Mouse (Mus musculus) kidney, adult 2 months (tissue): Measurements from ENCODE around the gene Pan2. TPM values are rescaled to one million over a fixed set of nuclear protein-coding genes. Genes with fewer than 3 reads are reported as not detected.
"Not testable (repeated sequence)": the region's sequence is repeated elsewhere in the genome, so short reads cannot be mapped to it uniquely, and the experiment has no call there.

ENCODE experiments used
- DNase-seq: peaks from one replicate; pipeline ENCODE4 v3.0.0; 2021
- H3K27ac ChIP-seq: fragments of 200-500 bp; 2 replicates; pipeline ENCODE4 v1.5.1; 2012; ENCODE audit warnings: low read depth, low read length, control low read depth, inconsistent platforms; ENCODE audit not compliant: insufficient read depth
- H3K27me3 ChIP-seq: fragments of 200-500 bp; replicated peaks from 2 replicates; pipeline ENCODE4 v1.6.1; 2012; ENCODE audit warnings: mild to moderate bottlenecking, moderate library complexity, low read length, inconsistent platforms; ENCODE audit not compliant: control insufficient read depth, insufficient read depth
- H3K36me3 ChIP-seq: fragments of 200-500 bp; 2 replicates; pipeline ENCODE4 v1.6.1; 2012; ENCODE audit warnings: mild to moderate bottlenecking, moderate library complexity, low read length, inconsistent platforms; ENCODE audit not compliant: control insufficient read depth, insufficient read depth
- H3K4me1 ChIP-seq: fragments of 200-500 bp; 2 replicates; pipeline ENCODE4 v1.6.1; 2011; ENCODE audit warnings: low read length; ENCODE audit not compliant: control insufficient read depth, insufficient read depth
- H3K4me3 ChIP-seq: fragments of 200-500 bp; 2 replicates; pipeline ENCODE4 v1.5.1; 2011; ENCODE audit warnings: mild to moderate bottlenecking, low read depth, low read length, control low read depth; ENCODE audit not compliant: insufficient read depth
- CTCF ChIP-seq: fragments of 200-500 bp; conservative IDR thresholded peaks from 2 replicates; pipeline ENCODE4 v1.5.1; 2011; ENCODE audit warnings: low read depth, mild to moderate bottlenecking, control low read depth, low read length, moderate library complexity, mixed read lengths; ENCODE audit not compliant: insufficient read depth, insufficient read length
- POLR2A ChIP-seq: fragments of 200-500 bp; IDR thresholded peaks from one replicate; pipeline ENCODE4 v1.6.1; 2011; ENCODE audit warnings: low read depth, low read length, control low read depth
- WGBS: fragments of 180-500 bp; shearing (Covaris S2); methylation state at CpG from one replicate; pipeline ENCODE4 v1.1.7; 2018; 5-methylcytosine and 5-hydroxymethylcytosine counted together
- polyA plus RNA-seq: library from polyadenylated mRNA; depleted of rRNA; stranded (reverse); fragments of >200 nt; gene quantifications from 2 replicates; pipeline ENCODE4 v1.2.3, GENCODE M21; 2012

The Pan2 gene
- polyA plus RNA-seq, 1 experiment, result 18.1 TPM

DNA sequence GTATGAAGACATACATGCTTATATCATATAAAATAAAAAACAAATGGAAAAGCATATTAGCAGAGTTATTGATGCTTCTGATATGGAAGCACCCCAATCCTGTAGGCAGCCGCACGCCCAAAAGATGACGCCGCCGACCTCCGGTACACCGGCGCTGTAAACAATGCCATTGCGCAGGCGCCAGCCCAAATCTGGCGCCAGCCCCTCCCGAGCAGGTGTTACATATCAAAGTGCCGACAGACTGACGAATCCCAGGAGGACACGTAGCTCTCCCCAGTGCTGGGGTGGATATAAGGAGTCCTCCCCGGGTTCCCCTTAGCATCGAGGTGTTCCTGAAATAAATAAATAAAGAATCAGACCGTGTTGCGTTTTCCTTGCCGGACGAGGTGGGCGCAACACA, 40.8 kb upstream of the Pan2 start:
- Histone ChIP-seq H3K27ac (no peak overlapping the region), H3K4me3 (no peak overlapping the region), H3K36me3 (no peaks in the 10 kb centered on the region), H3K4me1 (no peaks in the 10 kb centered on the region), H3K27me3 (no peaks in the 10 kb centered on the region)
- TF ChIP-seq POLR2A (no peak), CTCF (no peak)
- WGBS, result 85% methylated on average over 22 of the region's 22 CpGs
- no peak for DNase-seq

DNA sequence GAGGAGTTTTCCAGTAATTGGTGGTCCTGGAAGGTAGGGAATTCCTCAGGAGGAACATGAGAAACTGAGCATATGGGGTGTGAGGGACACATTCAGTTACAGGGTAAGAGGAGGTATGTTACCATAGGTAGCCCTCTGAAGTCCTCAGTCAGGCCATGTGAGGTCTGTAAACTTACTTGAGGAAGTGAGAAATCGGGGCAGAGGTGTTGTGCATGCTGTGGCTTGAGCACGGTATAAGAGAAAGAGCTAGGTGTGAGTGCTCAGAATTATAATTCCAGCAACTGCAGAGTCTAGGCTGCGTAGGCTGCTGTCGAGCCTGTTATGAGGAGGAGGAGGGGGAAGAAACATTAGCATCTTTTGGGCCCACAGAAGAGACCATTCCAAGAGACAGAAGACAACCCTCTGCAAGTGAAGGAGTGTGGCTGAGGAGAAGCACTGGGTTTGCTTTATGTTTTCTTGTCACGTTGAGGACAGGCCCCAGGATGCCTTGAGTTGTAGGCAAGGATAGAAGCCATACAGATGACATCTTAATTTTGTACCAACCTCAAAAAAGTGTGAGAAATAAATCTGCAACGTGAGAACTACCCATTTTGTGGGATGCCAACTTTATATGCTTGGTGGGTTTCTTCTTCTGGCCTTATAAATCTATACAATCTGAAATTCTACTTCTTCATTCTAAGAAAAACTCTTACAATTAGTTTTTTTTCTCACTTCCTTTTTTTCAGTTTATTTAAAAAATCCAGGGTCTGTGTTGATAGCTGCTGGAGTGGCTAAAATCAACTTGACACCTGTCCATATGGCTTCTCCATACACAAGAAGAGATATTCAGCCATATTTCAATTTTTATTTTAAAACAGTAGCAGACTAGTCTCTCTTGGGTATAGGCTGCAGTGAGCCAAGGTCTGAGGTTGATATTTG, 39.5 kb upstream of the Pan2 start:
- no peak for DNase-seq
- 72% methylated on average over 6 of the region's 6 CpGs for WGBS
- Histone ChIP-seq H3K27me3 (no peaks in the 10 kb centered on the region), H3K36me3 (no peaks in the 10 kb centered on the region), H3K4me3 (no peak overlapping the region), H3K4me1 (no peaks in the 10 kb centered on the region), H3K27ac (no peak overlapping the region)
- TF ChIP-seq POLR2A (no peak), CTCF (no peak)

DNA sequence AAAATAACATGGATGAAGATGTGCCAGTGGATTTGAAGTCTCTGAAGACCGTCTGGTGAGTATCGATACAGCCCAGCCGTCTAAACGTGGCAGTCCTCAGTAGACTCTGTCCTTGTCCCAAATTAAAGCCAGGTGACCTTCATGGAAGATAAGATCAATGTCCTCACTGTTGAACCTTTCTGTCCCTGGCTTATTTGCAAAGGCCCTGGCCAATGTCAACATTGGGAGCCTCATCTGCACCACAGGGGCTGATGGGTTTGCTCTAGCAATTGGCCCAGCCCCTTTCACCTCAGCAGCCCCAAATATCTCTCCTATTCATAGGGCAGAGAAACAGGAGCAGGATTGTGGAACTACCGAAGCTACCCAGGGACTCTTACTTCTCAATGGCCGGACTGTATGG, 34.8 kb upstream of the Pan2 start, which contains the start of gene Apof:
Apof (plus strand) TSS at position 301 of the 400 bp plus-strand sequence.
- H3K27ac ChIP-seq, result peak within 1 kb of the TSS; percentile 20; the same call in 1 of the 2 replicates
- H3K36me3 ChIP-seq, result no peaks in the 10 kb centered on the region
- no peak within 1 kb of the TSS for H3K4me3 ChIP-seq
- no peaks in the 10 kb centered on the region for H3K27me3 ChIP-seq
- DNase-seq, result no peak
- WGBS, result 93% methylated on average over 6 of the region's 6 CpGs
- peaks cover 3% of the 10 kb centered on the region; the same call in 1 of the 2 replicates for H3K4me1 ChIP-seq
- TF ChIP-seq POLR2A (no peak), CTCF (no peak)

DNA sequence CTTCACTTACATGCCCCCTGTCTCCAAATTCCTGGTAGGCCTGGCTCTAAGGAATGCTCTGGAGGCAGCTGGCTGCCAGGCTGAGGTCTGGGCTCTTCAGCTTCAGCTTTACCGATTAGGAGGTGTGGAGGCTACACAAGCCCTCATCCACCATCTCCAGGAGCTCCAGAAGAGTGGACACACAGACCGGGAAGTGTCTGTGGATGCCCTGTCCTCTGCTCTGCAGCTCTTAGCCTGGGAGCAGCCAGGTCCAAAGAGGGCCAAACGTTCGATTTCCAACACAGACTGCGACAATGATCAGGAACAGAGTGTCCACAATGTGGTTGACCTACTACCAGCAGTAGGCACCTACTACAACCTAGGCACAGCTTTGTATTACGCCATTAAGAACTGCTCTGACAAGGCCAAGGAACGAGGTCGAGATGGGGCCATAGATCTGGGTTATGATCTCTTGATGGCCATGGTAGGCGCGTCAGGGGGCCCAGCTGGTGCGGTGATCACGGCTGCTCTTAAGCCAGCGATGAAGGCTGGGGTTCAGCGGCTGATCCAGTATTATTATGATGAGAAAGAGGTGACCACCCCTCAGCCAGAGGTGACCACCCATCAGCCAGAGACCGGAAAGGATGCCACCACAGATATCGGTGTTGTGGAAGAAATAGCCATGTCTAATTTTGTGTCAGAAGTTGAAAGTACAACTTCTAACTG, 33.8 kb upstream of the Pan2 start:
- TF ChIP-seq CTCF (no peak), POLR2A (no peak)
- H3K27me3 ChIP-seq, result no peaks in the 10 kb centered on the region
- DNase-seq, result no peak
- no peak overlapping the region for H3K4me3 ChIP-seq
- no peaks in the 10 kb centered on the region for H3K36me3 ChIP-seq
- 94% methylated on average over 16 of the region's 16 CpGs for WGBS
- H3K4me1 ChIP-seq, result peaks cover 3% of the 10 kb centered on the region; the same call in 1 of the 2 replicates
- H3K27ac ChIP-seq, result peak overlapping the region; percentile 20; the same call in 1 of the 2 replicates

DNA sequence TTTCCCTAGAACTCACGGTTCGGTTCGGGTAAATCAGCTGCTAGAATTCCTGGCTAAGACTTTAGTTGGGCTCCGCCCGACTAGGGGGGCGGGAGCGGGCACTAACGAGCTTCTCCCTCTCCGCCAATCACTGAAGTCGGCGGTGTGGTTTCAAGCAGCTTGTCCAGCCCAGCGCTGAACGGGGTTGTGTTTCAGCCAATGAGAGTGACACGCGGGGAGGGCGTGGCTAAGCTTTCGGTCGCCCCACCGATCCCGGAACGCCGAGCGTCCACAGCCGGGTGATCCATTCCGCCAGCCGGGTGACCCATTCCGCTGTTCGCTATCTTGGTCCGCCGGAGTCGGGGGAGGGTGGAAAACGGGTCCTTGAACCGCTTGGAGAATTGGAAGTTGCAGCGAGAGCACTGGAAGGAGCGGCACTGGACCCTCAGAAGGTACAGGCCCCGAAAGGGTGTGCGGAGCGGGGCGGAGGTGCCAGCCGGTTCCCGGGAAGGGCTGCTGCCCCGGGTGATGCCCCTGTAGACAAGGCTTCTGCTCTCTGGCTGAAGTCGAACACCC, 32.8 kb upstream of the Pan2 start, which contains the start of gene Stat2:
Stat2 (plus strand) TSS at position 273 of the 555 bp plus-strand sequence.
- Histone ChIP-seq H3K4me3 (peak within 1 kb of the TSS; percentile 84), H3K27me3 (no peaks in the 10 kb centered on the region), H3K4me1 (peaks cover 3% of the 10 kb centered on the region; the same call in 1 of the 2 replicates), H3K36me3 (no peaks in the 10 kb centered on the region), H3K27ac (peak within 1 kb of the TSS; percentile 77)
- TF ChIP-seq POLR2A, result peak; percentile 92
- TF ChIP-seq CTCF, result no peak
- DNase-seq, result peak; percentile 100
- WGBS, result under 1% methylated on average over 43 of the region's 43 CpGs

DNA sequence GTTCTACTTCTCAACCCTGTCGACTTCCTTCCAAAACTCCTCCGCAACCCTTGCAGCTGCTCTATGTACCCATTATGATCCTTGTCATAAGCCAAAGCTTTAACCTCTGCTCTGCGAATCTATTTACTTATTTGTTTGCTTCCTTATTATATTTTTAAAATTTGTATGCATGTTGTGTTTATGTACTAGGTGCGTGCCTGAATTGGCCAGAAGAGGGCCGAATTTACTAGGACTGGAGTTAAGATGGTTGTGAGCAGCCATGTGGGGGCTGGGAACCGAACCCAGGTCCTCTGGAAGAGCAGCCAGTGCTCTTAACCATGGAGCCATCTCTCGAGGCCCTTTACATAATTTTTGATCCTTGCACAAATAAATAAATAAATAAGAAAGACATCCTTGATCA, 32.3 kb upstream of the Pan2 start:
- DNase-seq, result no peak
- Histone ChIP-seq H3K4me3 (peak overlapping the region; percentile 84), H3K27ac (peak overlapping the region; percentile 77), H3K36me3 (no peaks in the 10 kb centered on the region), H3K4me1 (peaks cover 3% of the 10 kb centered on the region; the same call in 1 of the 2 replicates), H3K27me3 (no peaks in the 10 kb centered on the region)
- TF ChIP-seq CTCF, result no peak
- TF ChIP-seq POLR2A, result no peak
- WGBS, result 35% methylated on average over 7 of the region's 7 CpGs

DNA sequence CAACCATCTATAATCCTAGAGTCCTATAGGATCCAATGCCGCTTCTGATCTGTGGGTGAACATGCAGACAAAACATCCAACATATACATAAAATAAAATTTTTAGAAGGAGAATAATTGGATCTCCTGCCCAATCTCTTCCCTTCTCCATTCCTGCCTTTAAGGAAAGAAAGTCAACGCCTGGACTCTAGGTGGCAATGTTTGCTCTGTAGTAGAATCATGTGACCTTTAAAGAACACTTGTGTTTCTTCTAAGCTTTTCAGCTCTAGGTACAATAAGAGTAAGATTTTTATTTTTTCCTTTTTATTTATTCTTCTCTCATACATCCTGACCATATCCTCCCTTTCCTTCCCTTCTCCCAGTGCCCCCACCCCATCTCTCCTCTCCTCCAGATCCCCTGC, 31.3 kb upstream of the Pan2 start:
- no peak for TF ChIP-seq POLR2A
- no peak for TF ChIP-seq CTCF
- H3K4me1 ChIP-seq, result peaks cover 3% of the 10 kb centered on the region; the same call in 1 of the 2 replicates
- H3K4me3 ChIP-seq, result no peak overlapping the region
- no peak overlapping the region for H3K27ac ChIP-seq
- WGBS, result 54% methylated on average over 2 of the region's 2 CpGs
- no peaks in the 10 kb centered on the region for H3K27me3 ChIP-seq
- DNase-seq, result peak; percentile 39
- H3K36me3 ChIP-seq, result no peaks in the 10 kb centered on the region

DNA sequence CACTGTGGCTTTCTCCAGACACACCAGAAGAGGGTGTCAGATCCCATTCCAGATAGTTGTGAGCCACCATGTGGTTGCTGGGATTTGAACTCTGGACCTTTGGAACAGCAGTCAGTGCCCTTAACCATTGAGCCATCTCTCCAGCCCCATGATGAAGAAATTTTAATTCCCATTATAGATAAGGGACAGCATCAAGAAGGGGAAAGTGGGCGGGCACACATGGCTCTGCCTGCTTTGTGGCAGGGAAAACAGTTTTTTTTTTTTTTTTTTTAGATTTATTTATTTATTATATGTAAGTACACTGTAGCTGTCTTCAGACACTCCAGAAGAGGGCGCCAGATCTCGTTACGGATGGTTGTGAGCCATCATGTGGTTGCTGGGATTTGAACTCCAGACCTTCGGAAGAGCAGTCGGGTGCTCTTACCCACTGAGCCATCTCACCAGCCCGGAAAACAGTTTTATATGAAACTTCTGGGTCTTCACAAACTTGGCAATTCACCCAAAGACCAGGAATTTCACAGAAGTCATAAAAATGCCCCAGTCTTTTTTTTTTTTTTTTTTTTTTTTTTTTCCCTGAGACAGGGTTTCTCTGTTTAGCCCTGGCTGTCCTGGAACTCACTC, 30.2 kb upstream of the Pan2 start:
- 89% methylated on average over 7 of the region's 7 CpGs for WGBS
- not testable (repeated sequence) for H3K27me3 ChIP-seq, H3K27ac ChIP-seq, H3K4me3 ChIP-seq, H3K36me3 ChIP-seq, DNase-seq, H3K4me1 ChIP-seq

DNA sequence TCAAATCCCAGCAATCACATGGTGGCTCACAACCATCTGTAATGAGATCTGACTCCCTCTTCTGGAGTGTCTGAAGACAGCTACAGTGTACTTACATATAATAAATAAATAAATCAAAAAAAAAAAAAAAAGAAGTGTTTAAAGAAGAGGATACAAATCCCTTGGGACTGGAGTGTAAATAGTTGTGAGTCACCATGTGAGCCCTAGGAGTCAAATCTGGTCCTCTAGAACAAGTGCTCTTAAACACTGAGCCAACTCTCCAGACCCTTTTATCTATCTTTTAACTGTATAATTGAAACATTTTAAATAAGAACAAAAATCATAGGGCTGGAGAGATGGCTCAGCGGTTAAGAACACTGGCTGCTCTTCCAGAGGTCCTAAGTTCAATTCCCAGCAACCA, 27.8 kb upstream of the Pan2 start:
- DNase-seq, H3K4me3 ChIP-seq, H3K36me3 ChIP-seq, H3K27ac ChIP-seq, H3K27me3 ChIP-seq, H3K4me1 ChIP-seq: not testable (repeated sequence)
- 83% methylated on average over 1 of the region's 1 CpGs for WGBS
